Mouse (Mus musculus) forebrain, embryonic 14.5 days (tissue): Measurements from ENCODE around the gene F830045P16Rik. TPM values are rescaled to one million over a fixed set of nuclear protein-coding genes. Genes with fewer than 3 reads are reported as not detected.
A peak's percentile ranks its signal among the peaks of the same experiment; 100 is the strongest.

Experiments used
- ATAC-seq: fragments of 200-750 bp; cut with Nextera tagmentation; 2 replicates; pipeline ENCODE4 v1.8.0; 2017; ENCODE audit warnings: mild to moderate bottlenecking, moderate library complexity
- DNase-seq: peaks from one replicate; pipeline ENCODE4 v3.0.0-alpha.2; 2015; ENCODE audit warnings: low spot score
- H3K27ac ChIP-seq: fragments of 300-500 bp; sonication (generic); 2 replicates; pipeline ENCODE4 v1.5.1; 2014; ENCODE audit warnings: low read depth, mild to moderate bottlenecking, control low read depth, low read length, moderate library complexity
- H3K27me3 ChIP-seq: fragments of 300-500 bp; sonication (generic); replicated peaks from 2 replicates; pipeline ENCODE4 v1.6.1; 2014; ENCODE audit warnings: low read length, control low read depth, mixed read lengths; ENCODE audit not compliant: control insufficient read depth, insufficient read depth
- H3K36me3 ChIP-seq: fragments of 300-500 bp; sonication (generic); 2 replicates; pipeline ENCODE4 v1.6.1; 2014; ENCODE audit warnings: low read length, control low read depth; ENCODE audit not compliant: control insufficient read depth, insufficient read depth
- H3K4me1 ChIP-seq: fragments of 300-500 bp; sonication (generic); 2 replicates; pipeline ENCODE4 v1.6.1; 2014; ENCODE audit warnings: antibody characterized with exemption, low read length, control low read depth; ENCODE audit not compliant: control insufficient read depth, insufficient read depth
- H3K4me2 ChIP-seq: fragments of 300-500 bp; sonication (generic); 2 replicates; pipeline ENCODE4 v1.6.1; 2014; ENCODE audit warnings: mild to moderate bottlenecking, control low read depth, low read length
- H3K4me3 ChIP-seq: fragments of 300-500 bp; sonication (generic); 2 replicates; pipeline ENCODE4 v1.5.1; 2014; ENCODE audit warnings: low read depth, low read length, control low read depth
- H3K9ac ChIP-seq: fragments of 300-500 bp; sonication (generic); 2 replicates; pipeline ENCODE4 v1.6.1; 2014; ENCODE audit warnings: mild to moderate bottlenecking, low read length, control low read depth, moderate library complexity
- H3K9me3 ChIP-seq: fragments of 300-500 bp; sonication (generic); replicated peaks from 2 replicates; pipeline ENCODE4 v1.6.1; 2016; ENCODE audit warnings: low read length, control low read depth, mixed read lengths; ENCODE audit not compliant: control insufficient read depth
- WGBS: fragments of 180-500 bp; shearing (Covaris S2); extraction: QIAGEN DNeasy Blood & Tissue Kit; methylation state at CpG from one replicate; pipeline ENCODE4 v1.1.7; 2014; 5-methylcytosine and 5-hydroxymethylcytosine counted together
- polyA plus RNA-seq: library from polyadenylated mRNA; unstranded; fragments of >200 nt; fragmentation: Nextera tagmentation; extraction: Ambion mirVana; gene quantifications from 2 replicates; pipeline ENCODE4 v1.2.1, GENCODE M21; 2014

F830045P16Rik gene
- polyA plus RNA-seq, 1 experiment from 2014 or later: not detected

DNA sequence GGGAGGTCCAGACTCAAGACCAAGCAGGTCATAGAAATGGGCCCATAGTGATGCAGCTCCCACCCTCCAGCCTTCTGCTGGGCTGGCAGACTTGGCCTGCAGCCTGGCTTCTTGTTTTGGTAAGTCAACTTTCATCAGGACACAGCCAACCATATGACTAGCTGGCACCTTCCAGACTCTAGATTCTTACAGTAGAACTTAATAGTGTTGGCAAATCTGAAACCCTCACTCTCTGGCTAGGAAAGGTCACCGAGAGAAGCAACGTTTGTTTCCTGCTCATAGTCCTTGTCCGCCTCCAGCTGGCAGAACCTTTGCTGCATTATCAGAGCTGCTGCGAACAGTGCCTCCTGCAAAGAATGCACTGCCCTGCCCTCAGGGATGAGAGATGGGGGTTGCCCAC, 1.5 kb upstream of the F830045P16Rik start:
- Histone ChIP-seq H3K27me3 (no peaks in the 10 kb centered on the region), H3K9ac (no peak overlapping the region), H3K9me3 (no peaks in the 10 kb centered on the region), H3K4me3 (no peak overlapping the region), H3K36me3 (no peaks in the 10 kb centered on the region), H3K27ac (no peak overlapping the region), H3K4me2 (no peak overlapping the region), H3K4me1 (peaks cover 3% of the 10 kb centered on the region; the same call in 1 of the 2 replicates)
- no peak for DNase-seq
- no peak for ATAC-seq
- 87% methylated on average over 4 of the region's 4 CpGs for WGBS

GRCm38 (mm10) chr2:129537360-129537759, 958 bp upstream of the F830045P16Rik start:
- WGBS: 6% methylated on average over 7 of the region's 7 CpGs
- H3K9me3 ChIP-seq: no peaks in the 10 kb centered on the region
- H3K9ac ChIP-seq: 0 out of 2 replicates have a peak overlapping the region, but pooled peaks have one; percentile 2
- DNase-seq (no peak), ATAC-seq (no peak)
- no peak overlapping the region for H3K4me2 ChIP-seq
- no peaks in the 10 kb centered on the region for H3K27me3 ChIP-seq
- H3K4me3 ChIP-seq: no peak overlapping the region
- H3K27ac ChIP-seq: no peak overlapping the region
- no peaks in the 10 kb centered on the region for H3K36me3 ChIP-seq
- peaks cover 3% of the 10 kb centered on the region; the same call in 1 of the 2 replicates for H3K4me1 ChIP-seq

GRCm38 (mm10) chr2:129536926-129537325, 524 bp upstream of the F830045P16Rik start:
- no peak overlapping the region for H3K4me3 ChIP-seq

GRCm38 (mm10) chr2:129534886-129535591, 1.4 kb downstream of the F830045P16Rik start:
- Histone ChIP-seq H3K27me3 (no peaks in the 10 kb centered on the region), H3K36me3 (no peaks in the 10 kb centered on the region), H3K4me1 (peaks cover 3% of the 10 kb centered on the region; the same call in 1 of the 2 replicates), H3K4me3 (no peak overlapping the region), H3K9me3 (no peaks in the 10 kb centered on the region), H3K4me2 (no peak overlapping the region), H3K27ac (no peak overlapping the region), H3K9ac (no peak overlapping the region)
- no peak for DNase-seq
- 61% methylated on average over 5 of the region's 5 CpGs for WGBS
- no peak for ATAC-seq

More at GRCm38 (mm10) chr2:129536926-129537325, 524 bp upstream of the F830045P16Rik start:
- Histone ChIP-seq H3K27me3 (no peaks in the 10 kb centered on the region), H3K4me1 (peaks cover 3% of the 10 kb centered on the region; the same call in 1 of the 2 replicates), H3K27ac (no peak overlapping the region), H3K9me3 (no peaks in the 10 kb centered on the region), H3K9ac (0 out of 2 replicates have a peak overlapping the region, but pooled peaks have one; percentile 2), H3K36me3 (no peaks in the 10 kb centered on the region), H3K4me2 (no peak overlapping the region)
- ATAC-seq (no peak), DNase-seq (peak; percentile 15)
- WGBS: 0% methylated on average over 1 of the region's 1 CpGs

- ATAC-seq (no peak), DNase-seq (no peak)
- Histone ChIP-seq H3K9ac (no peak overlapping the region), H3K9me3 (no peaks in the 10 kb centered on the region), H3K4me1 (peaks cover 6% of the 10 kb centered on the region; the same call in 1 of the 2 replicates), H3K27ac (no peak overlapping the region), H3K4me2 (no peak overlapping the region), H3K27me3 (no peaks in the 10 kb centered on the region), H3K4me3 (no peak overlapping the region), H3K36me3 (no peaks in the 10 kb centered on the region)
- WGBS: 80% methylated on average over 2 of the region's 2 CpGs
These were observed 4.5 kb downstream of the F830045P16Rik start for GRCm38 (mm10) chr2:129531890-129532289.

- Histone ChIP-seq H3K9me3 (no peaks in the 10 kb centered on the region), H3K9ac (no peak overlapping the region), H3K4me2 (no peak overlapping the region), H3K27ac (no peak overlapping the region), H3K4me3 (no peak overlapping the region), H3K36me3 (no peaks in the 10 kb centered on the region), H3K27me3 (no peaks in the 10 kb centered on the region), H3K4me1 (peaks cover 3% of the 10 kb centered on the region; the same call in 1 of the 2 replicates)
- DNase-seq (no peak), ATAC-seq (no peak)
These were observed 5.3 kb downstream of the F830045P16Rik start for GRCm38 (mm10) chr2:129531102-129531501.

- no peak for ATAC-seq
- Histone ChIP-seq H3K27me3 (no peaks in the 10 kb centered on the region), H3K4me1 (peaks cover 3% of the 10 kb centered on the region; the same call in 1 of the 2 replicates), H3K9ac (no peak overlapping the region), H3K9me3 (no peaks in the 10 kb centered on the region), H3K4me2 (no peak overlapping the region), H3K36me3 (no peaks in the 10 kb centered on the region), H3K27ac (no peak overlapping the region), H3K4me3 (no peak overlapping the region)
- 22% methylated on average over 14 of the region's 14 CpGs for WGBS
- peak; percentile 26 for DNase-seq
These were observed 6.8 kb downstream of the F830045P16Rik start for GRCm38 (mm10) chr2:129529297-129530209.

- no peaks in the 10 kb centered on the region for H3K36me3 ChIP-seq
- H3K4me1 ChIP-seq: peaks cover 3% of the 10 kb centered on the region; the same call in 1 of the 2 replicates
- H3K27ac ChIP-seq: no peak overlapping the region
- H3K4me3 ChIP-seq: no peak overlapping the region
- 87% methylated on average over 4 of the region's 4 CpGs for WGBS
- ATAC-seq (no peak), DNase-seq (no peak)
- H3K9ac ChIP-seq: no peak overlapping the region
- no peaks in the 10 kb centered on the region for H3K27me3 ChIP-seq
- no peak overlapping the region for H3K4me2 ChIP-seq
- no peaks in the 10 kb centered on the region for H3K9me3 ChIP-seq
These were observed 8.5 kb downstream of the F830045P16Rik start for GRCm38 (mm10) chr2:129527916-129528315.
